Mouse (Mus musculus) CD4-positive, CD25-positive, alpha-beta regulatory T cell, adult 2 months (primary cell): ENCODE data around the gene Ptger3.
A peak's percentile ranks its signal among the peaks of the same experiment; 100 is the strongest.

ENCODE experiments used
- DNase-seq: peaks from one replicate; pipeline ENCODE4 v3.0.0-alpha.2; 2012; ENCODE audit warnings: low read depth, low spot score

Gene Ptger3

DNA sequence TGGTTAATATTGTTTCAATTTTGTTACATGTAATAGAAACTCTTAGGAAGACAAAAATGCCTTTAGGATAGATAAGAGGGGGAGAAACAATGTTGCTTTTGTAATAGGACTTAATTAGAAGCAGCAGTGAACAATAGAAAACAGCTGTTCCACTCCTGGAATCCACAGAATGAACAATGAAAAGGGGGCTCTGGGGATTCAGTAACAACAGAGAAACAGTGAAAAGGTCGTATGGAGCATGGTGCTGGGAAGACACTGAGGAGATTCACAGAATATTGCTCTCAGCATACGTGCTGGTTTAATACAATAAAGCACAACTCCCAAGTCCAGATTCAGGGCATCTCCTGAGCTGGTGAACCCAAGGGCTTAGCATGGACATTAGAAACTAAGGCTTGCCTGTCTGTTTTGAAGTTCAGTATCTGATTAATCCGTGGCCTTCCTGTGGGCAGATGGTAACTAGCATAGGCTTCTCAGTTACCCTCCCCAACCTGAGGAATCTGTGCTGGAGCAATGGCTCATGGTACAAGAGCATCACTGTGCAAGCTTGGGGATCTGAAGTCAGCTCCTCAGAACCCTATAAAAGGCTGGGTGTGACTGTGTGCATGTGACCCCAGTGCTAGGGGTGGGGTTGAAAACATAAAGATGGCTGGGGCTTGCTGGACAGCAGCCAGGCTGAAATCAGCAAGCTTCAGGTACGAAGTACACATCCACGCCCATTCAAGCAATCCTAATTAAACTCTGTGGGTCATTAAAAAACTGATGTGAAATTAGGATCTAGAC is 16.1 kb downstream of the Ptger3 start:
- no peak for DNase-seq

DNA sequence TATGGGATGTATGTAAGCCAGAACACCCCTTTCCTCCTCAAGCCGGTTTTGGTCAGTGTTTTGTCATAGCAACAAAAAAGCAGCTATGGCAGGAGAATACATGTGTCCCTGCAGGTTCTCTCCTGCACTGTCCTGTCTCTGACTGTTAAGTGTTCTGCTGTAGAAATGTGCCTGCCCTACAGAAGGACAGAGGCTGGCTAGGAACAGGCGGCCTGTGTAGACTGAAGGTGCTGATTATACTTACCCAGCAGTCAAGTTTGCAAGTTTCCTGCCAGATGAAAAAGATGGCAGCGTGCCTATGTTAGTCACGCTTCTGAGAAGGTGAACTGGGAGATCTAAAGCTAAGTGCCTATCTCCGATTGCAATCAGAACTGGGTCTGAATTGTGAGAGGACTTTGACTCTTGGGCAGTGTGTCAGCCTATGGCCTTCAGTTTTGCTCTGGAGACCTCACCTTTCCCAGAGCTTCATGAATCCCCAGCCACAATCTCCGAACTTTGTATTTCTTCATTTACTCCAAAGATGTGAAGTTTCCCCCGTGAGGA is 31.2 kb downstream of the Ptger3 start:
- DNase-seq = no peak

DNA sequence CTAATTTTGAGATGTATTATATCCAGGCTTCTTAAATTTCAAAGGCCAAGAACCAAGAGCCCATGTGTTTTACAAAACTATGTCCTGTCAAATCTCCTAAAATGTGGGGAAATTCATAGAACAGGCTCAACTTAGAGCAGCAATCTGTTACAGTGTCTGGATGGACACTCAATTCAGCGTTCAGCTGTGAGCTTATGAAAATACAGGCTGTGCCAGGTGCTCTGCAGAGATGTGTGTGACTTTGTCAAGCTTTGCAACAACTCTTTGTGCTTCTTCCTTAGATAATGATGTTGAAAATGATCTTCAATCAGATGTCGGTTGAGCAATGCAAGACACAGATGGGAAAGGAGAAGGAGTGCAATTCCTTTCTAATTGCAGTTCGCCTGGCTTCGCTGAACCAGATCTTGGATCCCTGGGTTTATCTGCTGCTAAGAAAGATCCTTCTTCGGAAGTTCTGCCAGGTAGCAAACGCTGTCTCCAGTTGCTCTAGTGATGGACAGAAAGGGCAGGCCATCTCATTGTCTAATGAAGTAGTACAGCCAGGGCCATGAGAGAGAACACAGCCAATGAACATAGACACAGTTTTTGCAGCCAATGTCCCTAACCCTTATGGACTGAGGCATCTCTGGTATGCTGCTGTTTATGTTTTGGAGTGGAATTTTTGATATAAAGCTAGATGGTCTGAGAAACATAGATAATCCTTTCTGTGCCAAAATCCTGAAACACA is 38.2 kb downstream of the Ptger3 start:
- DNase-seq = no peak

DNA sequence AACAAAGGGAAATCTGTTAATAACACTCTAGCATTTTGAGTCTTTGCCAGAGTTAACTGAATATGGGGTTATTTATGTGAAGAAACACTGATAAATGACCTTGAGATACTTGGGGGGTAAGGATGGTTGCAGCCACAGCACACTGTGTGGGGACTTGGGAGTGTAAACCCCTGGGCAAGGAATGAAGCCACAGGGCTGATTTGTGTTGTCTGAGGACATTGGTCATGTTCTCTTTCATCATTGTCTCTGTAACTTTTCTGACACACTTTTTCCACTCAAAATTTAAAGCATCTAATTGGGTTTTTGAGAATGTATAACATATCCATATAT is 38.7 kb downstream of the Ptger3 start:
- no peak for DNase-seq

DNA sequence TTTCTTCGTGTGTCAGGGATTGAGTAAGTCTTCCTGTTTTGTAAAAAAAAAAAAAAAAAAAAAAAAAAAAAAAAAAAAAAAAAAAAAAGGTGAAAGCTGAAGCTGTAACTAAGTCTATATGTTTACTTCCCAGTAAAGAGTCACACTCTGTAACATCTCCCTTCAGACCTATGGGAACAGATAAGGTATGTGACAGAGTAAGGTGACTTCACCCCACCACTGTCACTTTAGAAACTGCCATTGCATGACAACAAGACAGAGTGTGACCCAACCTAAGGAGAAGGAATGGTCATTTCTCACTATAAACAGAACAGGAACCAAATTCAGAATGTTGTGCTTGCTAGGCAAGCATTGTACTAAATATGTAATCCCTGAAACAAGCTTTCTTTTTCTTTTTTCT is 46.9 kb downstream of the Ptger3 start:
- peak; percentile 3 for DNase-seq

DNA sequence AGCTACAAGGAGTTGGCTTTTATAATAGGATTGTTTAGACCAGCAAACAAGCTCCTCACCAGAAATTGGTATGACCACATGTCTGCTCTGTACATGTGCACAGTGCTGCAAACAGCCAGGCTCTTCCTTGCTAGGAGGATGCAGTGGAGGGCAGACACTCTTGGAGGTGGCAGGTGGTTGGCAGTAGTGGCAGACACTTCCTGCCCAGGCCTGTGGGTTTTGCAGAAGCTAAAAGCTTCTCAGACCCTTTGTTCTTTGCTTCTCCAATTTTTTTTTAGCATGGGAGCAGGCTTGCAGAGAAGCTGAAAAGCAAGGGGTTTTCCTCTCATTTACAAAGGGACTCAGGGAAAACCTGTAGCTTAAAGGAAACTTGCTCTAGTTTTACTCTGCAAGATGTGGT is 50.3 kb downstream of the Ptger3 start:
- peak; percentile 18 for DNase-seq

DNA sequence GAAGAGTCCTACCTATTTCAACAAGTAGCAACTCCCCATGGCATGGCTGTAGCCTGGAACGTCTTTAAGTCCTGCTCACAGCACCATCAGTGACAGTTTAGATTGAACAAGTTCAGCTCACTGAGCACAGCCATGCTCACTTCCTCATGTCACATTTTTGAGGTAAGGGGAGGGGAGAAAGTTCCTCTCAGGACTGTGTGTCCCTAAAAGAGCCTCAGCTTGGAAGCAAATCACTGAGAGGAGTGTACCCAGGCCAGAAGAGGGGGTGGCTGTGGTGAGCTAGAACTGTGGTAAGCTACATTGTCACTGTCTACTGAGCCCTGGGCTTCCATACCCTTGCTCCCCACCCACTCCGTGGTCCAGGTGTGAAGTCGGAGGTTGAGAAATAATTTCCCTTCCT is 60.7 kb downstream of the Ptger3 start:
- DNase-seq = no peak

DNA sequence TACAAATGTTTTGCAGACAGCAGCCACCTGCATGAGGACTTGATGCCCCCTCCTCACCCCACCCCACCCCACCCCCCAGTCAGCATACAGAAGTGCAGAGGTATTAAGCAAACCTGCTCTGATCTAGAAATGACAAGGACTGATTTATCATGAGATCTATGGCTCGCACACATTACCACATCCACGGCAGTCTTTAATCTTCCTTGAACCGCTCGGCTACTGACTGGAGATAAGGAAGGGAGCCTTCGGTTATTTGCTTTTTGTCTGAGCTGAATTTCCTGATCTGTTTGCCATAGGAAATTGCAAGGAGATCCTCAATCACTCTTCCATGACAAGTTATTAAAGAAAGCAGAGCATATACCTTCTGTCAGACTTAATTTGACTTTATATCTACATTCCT is 64.0 kb downstream of the Ptger3 start:
- DNase-seq = no peak

DNA sequence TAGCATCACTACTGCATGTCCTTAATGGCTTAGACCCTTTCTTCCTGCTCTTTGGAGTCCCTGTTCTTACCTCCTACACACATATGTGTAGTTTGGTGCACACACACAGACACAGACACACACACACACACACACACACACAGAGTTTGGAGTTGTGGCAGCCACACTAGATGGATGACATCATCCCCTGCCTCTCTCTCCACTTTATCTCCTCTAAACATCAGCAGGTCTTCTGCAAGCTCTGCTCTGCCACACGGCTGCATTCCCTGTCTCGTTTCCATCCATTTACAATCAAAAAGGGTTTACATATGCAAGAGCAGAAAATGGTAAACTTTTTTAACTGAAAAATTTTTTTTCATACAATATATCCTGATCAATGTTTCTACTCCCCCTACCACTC is 64.7 kb downstream of the Ptger3 start:
- no peak for DNase-seq

DNA sequence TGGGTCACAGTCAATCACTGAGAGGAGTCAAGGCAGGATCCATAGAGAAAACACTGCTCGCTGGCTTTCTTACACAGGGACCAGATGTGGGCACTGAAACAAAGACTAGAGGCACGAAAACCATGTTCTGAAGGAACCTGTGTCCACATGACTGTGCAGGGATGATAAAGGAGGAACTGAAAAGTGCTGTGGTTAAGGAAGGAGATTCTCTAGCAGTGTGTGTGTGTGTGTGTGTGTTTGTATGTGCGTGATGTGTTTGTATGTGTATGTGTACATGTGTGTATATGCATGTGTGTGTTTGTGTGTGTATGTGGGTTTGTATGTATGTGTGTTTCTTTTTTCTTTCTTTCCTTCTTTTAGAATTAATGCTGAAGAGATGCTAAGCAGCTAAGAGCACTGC is 67.7 kb downstream of the Ptger3 start:
- no peak for DNase-seq

DNA sequence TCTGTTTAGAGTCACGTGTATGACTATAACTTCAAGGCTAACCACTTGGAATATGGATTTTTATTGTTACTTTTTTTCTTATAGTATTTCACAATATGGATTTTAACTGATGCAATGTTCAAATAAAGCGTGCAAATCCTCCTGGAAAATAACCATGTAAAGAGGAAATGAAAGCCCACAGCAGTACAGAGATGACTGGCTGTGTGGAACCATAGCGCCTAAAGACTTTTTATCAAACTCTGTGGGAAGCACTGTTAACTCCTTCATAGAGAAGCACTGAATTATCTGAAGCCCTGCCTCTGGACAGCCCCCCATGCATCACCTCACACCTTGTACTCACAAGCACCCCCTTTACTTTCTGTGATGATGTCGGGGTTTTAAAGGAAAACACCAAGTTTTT is 69.0 kb downstream of the Ptger3 start:
- no peak for DNase-seq

DNA sequence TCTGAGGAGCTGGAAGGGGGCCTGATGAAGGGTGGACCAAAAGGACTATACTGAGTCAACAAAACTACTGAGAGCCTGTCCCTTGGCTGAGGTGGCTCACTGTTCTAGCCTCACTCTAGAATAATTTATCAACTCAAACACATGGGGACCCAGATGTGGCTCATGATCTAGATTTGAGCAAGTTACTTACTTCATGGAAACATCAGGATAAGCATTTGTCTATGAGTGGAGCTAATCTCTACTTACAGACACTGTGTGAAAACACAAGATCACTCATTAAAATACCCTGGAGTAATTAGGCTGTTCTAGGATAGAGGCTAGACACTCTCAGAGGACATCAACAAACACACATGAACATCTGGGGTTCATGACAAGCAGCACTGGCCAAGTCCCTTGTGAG is 70.2 kb downstream of the Ptger3 start:
- DNase-seq = no peak

DNA sequence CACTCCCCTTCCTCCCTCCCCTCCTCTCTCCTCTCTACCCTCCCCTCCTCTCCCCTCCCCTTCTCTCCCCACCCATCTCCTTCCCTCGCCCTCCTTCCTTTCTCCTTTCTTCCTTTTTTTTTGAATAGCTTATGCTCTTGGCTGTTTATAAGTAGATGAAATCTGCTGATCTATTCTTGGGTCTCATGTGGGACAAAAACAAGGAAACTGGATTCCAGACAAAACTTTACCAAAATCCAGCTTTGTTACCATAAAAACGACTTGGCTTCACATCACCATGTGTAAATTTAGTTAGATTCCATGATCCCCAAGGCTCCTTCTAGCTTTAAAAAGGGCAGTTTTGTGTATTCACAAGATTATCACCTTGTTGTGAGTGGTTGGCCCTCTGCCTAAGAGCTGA is 70.6 kb downstream of the Ptger3 start:
- DNase-seq = no peak

DNA sequence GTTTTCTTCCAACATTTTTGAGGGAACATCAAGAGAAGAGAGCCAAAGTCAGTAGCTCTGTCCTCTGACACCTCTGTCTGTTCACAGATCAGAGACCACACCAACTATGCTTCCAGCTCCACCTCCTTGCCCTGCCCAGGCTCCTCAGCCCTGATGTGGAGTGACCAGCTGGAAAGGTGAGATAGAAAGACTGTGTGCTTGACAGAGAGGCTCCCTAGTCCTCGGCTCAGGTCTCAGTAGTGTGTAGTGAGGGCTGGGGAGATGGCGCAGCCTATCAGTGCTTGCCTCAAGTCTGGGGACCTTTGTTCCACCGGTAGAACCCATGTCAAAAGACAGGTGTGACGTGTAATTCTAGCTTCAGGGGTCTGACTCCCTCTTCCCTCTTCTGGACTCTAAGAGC is 74.9 kb downstream of the Ptger3 start:
- no peak for DNase-seq

DNA sequence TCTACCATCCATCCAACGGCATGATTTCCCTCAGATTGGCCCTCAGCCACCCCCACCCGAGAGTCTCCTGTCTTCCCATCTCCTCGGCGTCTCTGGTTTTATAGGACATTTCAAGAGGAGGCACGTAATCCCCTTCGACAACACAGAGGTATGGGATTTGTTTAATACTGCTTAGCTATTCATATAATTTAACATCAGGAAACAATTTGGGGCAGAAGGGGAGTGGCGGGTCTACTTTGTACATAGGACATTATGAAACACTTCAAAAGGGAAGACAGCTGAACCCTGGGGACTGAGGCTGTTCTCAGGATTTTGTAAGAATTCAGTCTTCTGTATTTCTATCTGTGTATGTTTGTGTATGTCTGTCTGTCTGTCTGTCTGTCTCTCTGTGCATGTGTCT is 94.9 kb downstream of the Ptger3 start:
- no peak for DNase-seq

DNA sequence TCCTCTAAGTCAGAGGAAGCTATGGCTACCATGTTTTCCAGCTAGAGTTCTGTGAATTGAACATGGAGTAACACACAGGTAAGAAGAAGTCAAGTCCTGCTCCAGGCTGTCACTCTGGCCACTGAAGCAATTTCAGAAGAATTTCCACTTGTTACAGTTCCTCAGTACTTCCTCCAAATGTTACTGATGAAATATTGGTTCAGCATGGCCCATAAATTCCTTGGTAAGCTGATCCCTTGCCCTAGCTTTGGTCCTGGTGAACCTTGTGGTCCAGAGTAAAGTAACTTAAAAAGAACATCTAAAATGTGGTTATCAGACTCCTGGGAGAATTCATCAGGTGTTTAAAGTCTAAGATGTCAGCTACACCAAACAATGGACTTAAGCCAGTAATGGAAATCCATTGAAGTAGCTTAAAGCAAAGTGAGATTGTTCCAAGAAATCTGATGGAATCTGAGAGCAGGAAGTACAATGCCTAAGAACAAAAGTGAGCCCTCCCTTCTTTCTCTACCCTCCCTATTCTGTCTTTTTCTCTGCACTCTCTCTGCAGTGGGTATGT is 97.9 kb downstream of the Ptger3 start:
- DNase-seq = no peak

DNA sequence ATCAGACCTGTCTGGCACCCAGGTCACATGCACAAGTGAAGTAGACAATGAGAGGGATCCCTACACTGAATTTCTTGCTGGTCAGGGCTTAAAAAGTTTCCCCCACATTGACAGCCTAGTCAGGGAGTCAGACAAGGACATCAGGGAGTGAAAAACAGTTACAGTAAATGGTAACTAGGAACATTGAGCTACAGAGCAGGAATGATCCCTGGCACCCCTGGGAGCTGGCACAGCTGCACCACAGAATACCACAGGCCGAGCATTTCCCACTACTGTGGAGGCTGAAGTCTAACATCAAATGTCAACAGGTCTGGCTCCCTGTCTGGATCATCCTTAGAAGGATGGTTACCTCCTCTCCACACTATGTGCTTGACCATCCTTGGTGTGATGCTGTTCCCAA is 98.8 kb downstream of the Ptger3 start:
- no peak for DNase-seq

DNA sequence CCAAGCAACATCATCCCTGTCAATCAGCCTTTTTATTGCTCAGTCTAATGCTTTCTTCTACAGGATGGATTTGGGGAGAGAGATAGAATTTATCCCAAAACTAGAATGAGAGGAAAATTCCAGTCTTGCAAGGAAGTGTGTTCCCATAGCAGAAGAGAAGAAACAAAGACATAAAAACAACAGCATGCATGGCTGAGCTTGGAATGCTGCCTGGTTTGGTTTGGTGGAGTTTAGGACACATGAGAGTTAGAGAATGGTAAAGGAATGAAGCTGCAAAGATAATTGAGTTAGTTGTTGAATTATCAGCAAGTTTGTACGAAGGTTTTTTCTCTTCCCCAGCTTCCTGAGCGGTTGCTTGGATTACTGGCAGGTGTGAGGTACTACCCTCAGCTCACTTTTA is 99.5 kb downstream of the Ptger3 start:
- no peak for DNase-seq

DNA sequence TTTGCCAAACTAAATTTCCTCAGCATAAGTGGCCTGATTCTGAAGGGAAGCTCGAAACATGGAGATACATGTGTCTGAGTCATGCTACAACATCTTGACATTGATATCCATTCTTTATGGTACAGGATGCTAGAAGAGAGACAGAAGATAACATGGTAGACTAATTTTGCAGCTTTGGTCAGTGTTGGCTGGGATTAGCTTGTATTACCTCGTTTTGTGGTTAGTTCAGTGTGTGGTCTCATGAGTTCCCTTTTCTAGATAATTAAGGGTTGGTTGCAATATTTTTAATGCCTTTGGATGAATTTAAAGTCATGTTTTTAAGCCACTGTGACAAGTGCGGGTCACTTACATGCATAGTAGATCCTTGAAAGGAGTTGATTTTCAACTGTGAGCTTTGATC is 119.4 kb downstream of the Ptger3 start:
- no peak for DNase-seq

DNA sequence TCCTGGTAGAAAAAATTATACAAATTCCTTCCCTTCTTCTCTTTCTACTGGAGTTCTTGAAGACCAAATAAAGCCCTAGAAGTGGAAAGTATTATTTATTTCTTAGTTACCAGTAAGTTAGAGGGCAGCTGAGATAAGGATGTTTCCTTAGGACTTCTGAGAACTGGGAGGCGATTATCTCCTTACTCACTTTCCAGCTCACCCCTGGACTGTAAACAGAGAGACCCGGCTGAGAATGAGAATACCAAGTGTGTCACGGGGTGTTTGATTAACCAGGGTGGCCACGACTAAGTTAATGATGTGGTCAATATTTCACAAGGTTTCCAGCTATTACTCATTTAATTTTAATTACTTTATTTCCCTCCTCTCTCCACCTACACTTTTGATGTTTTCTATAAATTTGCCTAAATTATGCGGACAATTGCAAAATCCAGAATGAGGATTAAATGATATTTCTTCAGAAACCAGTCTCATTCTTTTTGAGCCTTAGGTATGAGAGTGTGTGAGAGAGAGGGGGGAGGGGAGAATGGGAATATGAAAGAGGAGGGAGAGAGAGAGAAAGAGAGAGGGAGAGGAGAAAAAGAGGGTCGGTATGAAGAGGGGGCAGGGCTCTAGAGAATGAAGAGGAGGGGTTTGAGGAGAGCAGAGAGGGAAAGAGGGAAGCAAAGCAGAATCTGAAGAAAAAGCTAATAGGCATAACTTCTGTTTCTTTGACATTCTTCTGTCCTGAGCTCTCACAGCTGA is 121.9 kb downstream of the Ptger3 start:
- no peak for DNase-seq
